Mouse (Mus musculus): ENCODE data around the gene Slc25a19. TPM values are rescaled to one million over a fixed set of nuclear protein-coding genes. Genes with fewer than 3 reads are reported as not detected.

The Slc25a19 gene
- polyA plus RNA-seq, 1 experiment from 2014 or later, result 10.4 TPM

DNA sequence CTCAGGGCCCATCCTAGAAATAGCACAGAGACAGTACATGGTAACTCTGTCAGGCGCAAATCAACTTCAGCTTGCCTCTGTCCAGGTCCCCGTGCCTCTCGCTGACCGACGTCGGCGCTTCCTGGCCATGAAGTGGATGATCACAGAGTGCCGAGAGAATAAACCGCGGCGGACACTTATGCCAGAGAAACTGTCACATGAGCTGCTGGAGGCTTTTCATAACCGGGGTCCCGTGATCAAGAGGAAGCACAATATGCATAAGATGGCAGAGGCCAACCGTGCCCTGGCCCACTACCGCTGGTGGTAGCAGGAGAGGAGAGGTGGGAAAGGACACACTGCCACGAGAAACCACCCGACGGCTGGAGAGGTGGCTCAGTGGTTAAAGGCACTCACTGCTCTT lies 21.4 kb downstream of the Slc25a19 start:
- Histone ChIP-seq H3K27ac (replicated peaks) (no peak overlapping the region), H3K4me2 (no peak overlapping the region), H3K9ac (no peak overlapping the region), H3K36me3 (replicated peaks) (peaks cover 61% of the 10 kb centered on the region), H3K27me3 (no peaks in the 10 kb centered on the region), H3K4me1 (replicated peaks) (peaks cover 59% of the 10 kb centered on the region), H3K9me3 (replicated peaks) (no peaks in the 10 kb centered on the region), H3K4me3 (replicated peaks) (no peak overlapping the region)
- 86% methylated on average over 18 of the region's 18 CpGs for WGBS (ENCODE audit: insufficient replicate concordance)
- ATAC-seq (ENCODE audit: insufficient read depth), result no peak

GRCm38 (mm10) chr11:115604304-115604696 lies 23.8 kb downstream of the Slc25a19 start:
- H3K9ac ChIP-seq, result peak overlapping the region; percentile 95
- no peaks in the 10 kb centered on the region for H3K9me3 ChIP-seq (replicated peaks)
- H3K27me3 ChIP-seq, result no peaks in the 10 kb centered on the region
- H3K4me2 ChIP-seq, result peak overlapping the region; percentile 85
- WGBS (ENCODE audit: insufficient replicate concordance), result 0% methylated on average over 26 of the region's 26 CpGs
- peak overlapping the region; percentile 91 for H3K27ac ChIP-seq (replicated peaks)
- peak overlapping the region; percentile 98 for H3K4me3 ChIP-seq (replicated peaks)
- H3K36me3 ChIP-seq (replicated peaks), result peaks cover 57% of the 10 kb centered on the region
- peaks cover 60% of the 10 kb centered on the region for H3K4me1 ChIP-seq (replicated peaks)
- ATAC-seq (ENCODE audit: insufficient read depth), result peak; percentile 9

- Histone ChIP-seq H3K4me3 (replicated peaks) (peak within 1 kb of the TSS; percentile 98), H3K27ac (replicated peaks) (peak within 1 kb of the TSS; percentile 91), H3K9me3 (replicated peaks) (no peaks in the 10 kb centered on the region), H3K27me3 (no peaks in the 10 kb centered on the region), H3K4me1 (replicated peaks) (peaks cover 61% of the 10 kb centered on the region), H3K4me2 (peak within 1 kb of the TSS; percentile 85), H3K36me3 (replicated peaks) (peaks cover 53% of the 10 kb centered on the region), H3K9ac (peak within 1 kb of the TSS; percentile 95)
- peak; percentile 95 for ATAC-seq (ENCODE audit: insufficient read depth)
- under 1% methylated on average over 91 of the region's 93 CpGs for WGBS (ENCODE audit: insufficient replicate concordance)
These were observed 24.4 kb downstream of the Slc25a19 start, which contains the start of the genes Mrps7 and Gga3 for GRCm38 (mm10) chr11:115603476-115604303. Mrps7 (plus strand) TSS chr11:115603925. Gga3 (minus strand) TSS chr11:115604051.

DNA sequence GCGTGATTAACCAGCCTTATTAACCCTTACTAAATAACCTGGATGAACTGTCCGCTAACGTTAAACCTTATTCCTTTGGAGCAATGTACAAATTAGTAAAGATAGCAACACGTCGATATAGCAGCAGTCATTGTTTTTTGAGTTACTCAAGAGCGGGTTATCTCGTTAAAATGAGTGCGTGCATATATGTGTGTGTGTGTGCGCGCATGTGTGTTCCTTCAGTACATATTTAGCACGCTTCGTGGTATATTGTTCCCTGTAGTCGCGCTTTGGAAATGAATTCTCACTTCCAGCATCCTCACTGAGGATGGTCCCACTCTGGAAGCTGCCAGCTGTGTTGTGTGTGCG lies 25.0 kb downstream of the Slc25a19 start:
- Histone ChIP-seq H3K9me3 (replicated peaks) (no peaks in the 10 kb centered on the region), H3K27me3 (no peaks in the 10 kb centered on the region), H3K36me3 (replicated peaks) (peaks cover 52% of the 10 kb centered on the region), H3K4me3 (replicated peaks) (peak overlapping the region; percentile 98), H3K27ac (replicated peaks) (peak overlapping the region; percentile 91), H3K9ac (peak overlapping the region; percentile 95), H3K4me2 (peak overlapping the region; percentile 85), H3K4me1 (replicated peaks) (peaks cover 64% of the 10 kb centered on the region)
- 2% methylated on average over 15 of the region's 15 CpGs for WGBS (ENCODE audit: insufficient replicate concordance)
- peak; percentile 0; the same call in 1 of the 2 replicates for ATAC-seq (ENCODE audit: insufficient read depth)

GRCm38 (mm10) chr11:115601174-115601573 lies 26.9 kb downstream of the Slc25a19 start:
- no peak for ATAC-seq (ENCODE audit: insufficient read depth)
- 50% methylated on average over 4 of the region's 4 CpGs for WGBS (ENCODE audit: insufficient replicate concordance)
- Histone ChIP-seq H3K9me3 (replicated peaks) (no peaks in the 10 kb centered on the region), H3K36me3 (replicated peaks) (peaks cover 50% of the 10 kb centered on the region), H3K4me1 (replicated peaks) (peaks cover 64% of the 10 kb centered on the region), H3K27me3 (no peaks in the 10 kb centered on the region), H3K9ac (no peak overlapping the region), H3K4me2 (peak overlapping the region; percentile 2; the same call in 1 of the 2 replicates), H3K4me3 (replicated peaks) (no peak overlapping the region), H3K27ac (replicated peaks) (peak overlapping the region; percentile 29; the same call in 1 of the 2 replicates)

DNA sequence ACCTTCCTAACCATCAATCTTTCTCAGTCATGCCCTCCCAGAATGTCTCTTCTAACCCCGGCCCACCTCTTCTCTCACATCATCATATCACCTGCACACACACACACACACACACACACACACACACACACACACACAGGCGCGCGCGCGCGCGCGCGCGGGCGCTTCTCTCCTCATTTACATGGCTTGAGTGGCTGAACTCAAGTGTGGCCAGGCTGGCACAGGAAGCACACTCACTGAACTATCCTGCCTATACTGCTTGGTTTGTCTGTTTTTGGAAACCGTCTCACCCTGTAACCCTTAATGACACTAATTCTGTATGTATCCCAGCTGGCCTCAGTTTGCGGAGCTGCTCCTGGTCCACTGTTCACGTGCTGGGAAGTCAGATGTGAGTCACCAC lies 27.4 kb downstream of the Slc25a19 start:
- H3K9ac ChIP-seq, result no peak overlapping the region
- H3K9me3 ChIP-seq (replicated peaks), result no peaks in the 10 kb centered on the region
- H3K36me3 ChIP-seq (replicated peaks), result peaks cover 50% of the 10 kb centered on the region
- peak overlapping the region; percentile 2; the same call in 1 of the 2 replicates for H3K4me2 ChIP-seq
- no peak overlapping the region for H3K27ac ChIP-seq (replicated peaks)
- no peak for ATAC-seq (ENCODE audit: insufficient read depth)
- no peak overlapping the region for H3K4me3 ChIP-seq (replicated peaks)
- no peaks in the 10 kb centered on the region for H3K27me3 ChIP-seq
- peaks cover 60% of the 10 kb centered on the region for H3K4me1 ChIP-seq (replicated peaks)
- 94% methylated on average over 15 of the region's 15 CpGs for WGBS (ENCODE audit: insufficient replicate concordance)

DNA sequence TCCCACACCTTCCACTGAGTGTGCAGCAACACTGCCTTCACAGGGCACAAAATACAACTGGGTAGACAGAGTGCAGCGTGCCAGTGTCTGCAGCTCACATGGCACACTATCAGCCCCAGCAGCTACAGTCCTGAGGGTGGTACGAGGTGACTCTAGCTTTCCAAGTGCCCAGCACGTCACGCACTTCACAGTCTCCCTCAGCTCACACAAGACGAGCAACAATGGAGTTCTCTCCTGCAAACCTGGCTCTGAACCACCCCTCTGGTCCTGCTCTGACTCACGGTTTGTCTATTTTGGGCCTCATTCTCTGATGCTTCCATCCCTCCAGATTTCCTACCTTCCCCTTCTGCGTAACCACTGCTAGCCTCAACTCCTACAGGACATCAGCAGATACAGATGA lies 28.4 kb downstream of the Slc25a19 start:
- Histone ChIP-seq H3K4me3 (replicated peaks) (no peak overlapping the region), H3K4me2 (no peak overlapping the region), H3K4me1 (replicated peaks) (peaks cover 49% of the 10 kb centered on the region), H3K27ac (replicated peaks) (no peak overlapping the region), H3K36me3 (replicated peaks) (peaks cover 52% of the 10 kb centered on the region), H3K9ac (no peak overlapping the region), H3K9me3 (replicated peaks) (no peaks in the 10 kb centered on the region), H3K27me3 (no peaks in the 10 kb centered on the region)
- no peak for ATAC-seq (ENCODE audit: insufficient read depth)
- 83% methylated on average over 7 of the region's 7 CpGs for WGBS (ENCODE audit: insufficient replicate concordance)

GRCm38 (mm10) chr11:115598309-115598708 lies 29.8 kb downstream of the Slc25a19 start:
- H3K27me3 ChIP-seq, result no peaks in the 10 kb centered on the region
- H3K27ac ChIP-seq (replicated peaks), result no peak overlapping the region
- no peak for ATAC-seq (ENCODE audit: insufficient read depth)
- no peak overlapping the region for H3K9ac ChIP-seq
- H3K4me3 ChIP-seq (replicated peaks), result no peak overlapping the region
- H3K36me3 ChIP-seq (replicated peaks), result peaks cover 66% of the 10 kb centered on the region
- H3K4me1 ChIP-seq (replicated peaks), result peaks cover 45% of the 10 kb centered on the region
- no peak overlapping the region for H3K4me2 ChIP-seq
- 44% methylated on average over 4 of the region's 4 CpGs for WGBS (ENCODE audit: insufficient replicate concordance)
- H3K9me3 ChIP-seq (replicated peaks), result no peaks in the 10 kb centered on the region

GRCm38 (mm10) chr11:115595209-115595608 lies 32.9 kb downstream of the Slc25a19 start:
- ATAC-seq (ENCODE audit: insufficient read depth), result no peak
- Histone ChIP-seq H3K27me3 (no peaks in the 10 kb centered on the region), H3K9ac (no peak overlapping the region), H3K4me3 (replicated peaks) (no peak overlapping the region), H3K9me3 (replicated peaks) (no peaks in the 10 kb centered on the region), H3K27ac (replicated peaks) (no peak overlapping the region), H3K36me3 (replicated peaks) (peaks cover 89% of the 10 kb centered on the region), H3K4me1 (replicated peaks) (peaks cover 15% of the 10 kb centered on the region), H3K4me2 (no peak overlapping the region)
- WGBS (ENCODE audit: insufficient replicate concordance), result 85% methylated on average over 3 of the region's 3 CpGs

GRCm38 (mm10) chr11:115590526-115591075 lies 37.5 kb downstream of the Slc25a19 start:
- Histone ChIP-seq H3K36me3 (replicated peaks) (peaks cover 96% of the 10 kb centered on the region), H3K9ac (no peak overlapping the region), H3K27me3 (no peaks in the 10 kb centered on the region), H3K4me1 (replicated peaks) (no peaks in the 10 kb centered on the region), H3K27ac (replicated peaks) (no peak overlapping the region), H3K9me3 (replicated peaks) (no peaks in the 10 kb centered on the region), H3K4me3 (replicated peaks) (no peak overlapping the region), H3K4me2 (no peak overlapping the region)
- 77% methylated on average over 2 of the region's 2 CpGs for WGBS (ENCODE audit: insufficient replicate concordance)
- ATAC-seq (ENCODE audit: insufficient read depth), result no peak

- peaks cover 98% of the 10 kb centered on the region for H3K36me3 ChIP-seq (replicated peaks)
- H3K9me3 ChIP-seq (replicated peaks), result no peaks in the 10 kb centered on the region
- no peak overlapping the region for H3K9ac ChIP-seq
- no peak overlapping the region for H3K27ac ChIP-seq (replicated peaks)
- 76% methylated on average over 9 of the region's 9 CpGs for WGBS (ENCODE audit: insufficient replicate concordance)
- no peak for ATAC-seq (ENCODE audit: insufficient read depth)
- H3K4me3 ChIP-seq (replicated peaks), result no peak overlapping the region
- no peaks in the 10 kb centered on the region for H3K27me3 ChIP-seq
- no peaks in the 10 kb centered on the region for H3K4me1 ChIP-seq (replicated peaks)
- no peak overlapping the region for H3K4me2 ChIP-seq
These were observed 40.1 kb downstream of the Slc25a19 start for GRCm38 (mm10) chr11:115587984-115588383.
